Mouse (Mus musculus) kidney, adult 8-10 months (tissue): Measurements from ENCODE around the gene Lpar1.

Experiments used
- DNase-seq, 2 experiments: peaks; one replicate each; pipeline ENCODE4 v3.0.0; 2022

Gene Lpar1

DNA sequence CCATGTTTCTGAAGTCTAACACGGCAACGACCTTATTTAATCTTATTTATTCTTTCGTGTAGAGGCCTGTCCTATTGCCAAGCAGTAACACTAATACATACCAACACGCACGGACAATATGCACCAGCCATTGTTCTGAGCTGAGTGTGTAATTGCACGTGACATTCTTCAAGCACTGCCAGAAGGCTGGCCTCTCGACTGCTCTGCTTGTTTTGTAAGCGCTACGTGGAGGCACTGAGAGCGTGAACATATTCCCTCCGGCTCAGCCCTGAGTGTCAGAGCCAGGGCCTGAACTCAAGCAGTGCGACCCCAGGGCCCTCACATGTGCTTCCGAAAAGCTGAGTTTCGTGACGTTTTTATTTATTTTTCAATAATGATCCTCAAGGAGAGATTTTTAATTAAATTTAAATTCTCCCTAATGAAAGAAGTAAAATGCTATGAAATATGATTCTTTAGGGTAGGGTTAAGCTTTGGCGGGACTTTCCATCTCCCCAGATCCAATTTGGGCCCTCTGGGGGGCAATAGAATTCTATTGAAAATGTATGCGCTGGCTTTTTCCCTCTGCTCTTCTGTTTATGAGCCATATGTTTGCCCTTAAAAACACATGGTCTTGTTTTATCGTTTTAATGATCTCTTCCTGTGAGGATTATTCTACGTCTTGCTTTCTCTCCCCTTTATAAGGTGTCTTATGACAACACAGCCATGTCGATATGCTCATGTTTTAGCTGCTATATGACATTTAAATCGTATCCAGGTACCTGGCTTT is 52.5 kb downstream of the Lpar1 start:
- no peak for DNase-seq

DNA sequence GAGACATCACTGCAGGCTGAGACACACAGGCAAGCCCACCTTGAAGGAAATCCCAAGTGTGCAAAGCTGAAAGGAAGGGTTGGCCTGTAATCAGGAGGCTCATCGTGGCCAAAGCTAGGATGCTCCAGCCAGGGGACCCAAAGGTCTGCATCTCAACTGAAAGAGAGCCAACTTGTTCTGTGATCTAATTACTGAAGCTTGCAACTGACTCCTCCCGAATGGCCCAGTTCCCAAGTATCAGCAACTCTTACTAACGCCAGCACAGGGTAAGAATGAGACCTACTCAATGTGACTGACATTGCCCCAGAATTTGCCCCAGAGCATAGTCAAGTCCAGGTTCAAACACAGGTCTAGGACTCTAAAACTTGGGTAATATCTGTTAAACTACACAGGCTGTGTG is 53.9 kb downstream of the Lpar1 start:
- DNase-seq, result no peak

DNA sequence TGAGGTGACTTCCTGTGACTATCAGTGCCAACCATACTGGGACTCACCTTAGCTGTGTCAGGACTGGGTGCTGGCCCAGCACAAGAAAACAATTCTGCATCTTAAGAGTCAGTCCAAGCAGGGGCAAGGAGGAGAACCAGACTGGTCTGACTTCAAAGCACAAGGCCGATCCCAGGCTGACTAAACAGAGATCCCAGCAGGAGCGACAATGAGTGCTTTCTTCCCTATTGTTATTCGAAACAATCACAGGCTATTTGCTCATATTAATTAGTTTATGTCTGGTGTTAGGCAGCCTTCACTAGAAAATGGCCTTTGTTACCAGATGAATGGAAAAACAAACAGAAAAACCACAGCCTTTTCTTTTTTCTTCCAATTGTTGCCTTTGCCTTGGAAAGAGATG is 54.5 kb downstream of the Lpar1 start:
- no peak for DNase-seq

DNA sequence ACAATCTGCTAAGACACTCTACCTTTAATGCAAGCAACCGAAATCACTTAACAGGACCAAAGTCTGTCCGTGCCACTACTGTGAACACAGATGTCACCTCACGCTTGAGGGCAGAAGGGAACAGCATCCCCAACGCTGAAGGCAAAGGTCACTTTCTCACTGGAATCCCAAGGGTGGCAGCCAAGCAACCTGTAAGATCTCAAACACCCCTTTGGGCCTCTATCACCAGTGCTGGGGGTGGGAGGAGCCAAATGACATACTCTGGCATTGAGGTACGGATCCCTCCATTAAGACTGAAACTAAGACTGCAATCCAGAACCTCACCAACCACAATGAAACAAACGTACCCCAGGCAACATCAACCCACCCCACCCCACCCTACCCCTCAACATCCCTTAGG is 55.0 kb downstream of the Lpar1 start:
- no peak for DNase-seq

DNA sequence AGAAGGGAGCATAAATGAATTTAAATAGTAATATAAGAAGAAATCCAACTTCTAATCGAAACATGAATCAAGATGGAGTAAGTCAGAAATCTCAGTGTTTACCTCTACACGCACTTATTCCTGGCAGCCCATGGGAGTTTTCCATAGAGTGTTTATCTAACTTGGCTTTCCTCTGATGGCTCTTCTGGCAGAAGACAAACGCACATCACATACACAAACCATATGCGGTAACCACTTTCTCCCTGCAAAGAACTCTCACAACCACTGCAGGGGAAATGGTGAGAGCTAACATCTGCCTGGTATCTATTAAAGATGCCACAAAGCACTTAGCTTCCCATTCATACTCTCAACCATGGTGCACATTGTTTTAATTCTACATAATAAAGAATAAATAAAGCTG is 56.4 kb downstream of the Lpar1 start:
- DNase-seq, result no peak

DNA sequence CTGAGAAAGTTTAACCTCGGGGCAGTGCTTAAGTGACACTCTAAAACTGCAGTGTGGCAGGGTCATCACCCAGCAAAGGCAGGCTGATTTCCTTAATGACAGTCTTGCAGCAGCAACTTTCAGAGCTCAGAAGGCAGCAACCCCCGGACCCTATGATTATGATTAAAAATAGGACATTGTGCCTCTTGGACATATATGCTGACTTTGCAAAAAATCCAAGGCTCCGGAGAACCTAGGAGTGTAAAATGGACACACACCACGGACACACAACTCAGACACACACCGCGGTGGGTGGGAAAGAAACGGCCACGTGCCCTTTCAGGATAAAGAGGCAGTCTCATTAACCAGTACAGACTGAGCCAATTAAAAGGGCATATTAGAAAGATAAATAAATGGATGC is 57.0 kb downstream of the Lpar1 start:
- no peak for DNase-seq

DNA sequence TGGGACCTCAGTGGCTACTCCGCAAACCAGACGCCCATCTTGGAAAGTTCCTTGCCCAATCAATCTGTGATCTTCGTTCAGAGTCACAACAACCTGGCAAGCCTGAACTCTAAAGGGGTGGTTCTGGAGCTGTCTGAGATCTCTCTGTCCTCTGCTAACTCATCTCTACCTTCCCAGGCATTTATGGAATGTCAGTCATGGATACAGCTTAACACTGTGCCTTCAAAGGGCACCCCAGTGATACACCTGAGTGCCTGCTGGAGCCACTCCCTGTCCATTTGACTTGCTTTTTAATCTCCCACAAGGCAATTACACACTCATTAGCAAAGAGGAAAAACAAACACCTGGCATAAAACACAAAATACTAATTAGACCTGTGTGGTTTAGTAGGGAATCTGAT is 62.0 kb downstream of the Lpar1 start:
- DNase-seq, result no peak

DNA sequence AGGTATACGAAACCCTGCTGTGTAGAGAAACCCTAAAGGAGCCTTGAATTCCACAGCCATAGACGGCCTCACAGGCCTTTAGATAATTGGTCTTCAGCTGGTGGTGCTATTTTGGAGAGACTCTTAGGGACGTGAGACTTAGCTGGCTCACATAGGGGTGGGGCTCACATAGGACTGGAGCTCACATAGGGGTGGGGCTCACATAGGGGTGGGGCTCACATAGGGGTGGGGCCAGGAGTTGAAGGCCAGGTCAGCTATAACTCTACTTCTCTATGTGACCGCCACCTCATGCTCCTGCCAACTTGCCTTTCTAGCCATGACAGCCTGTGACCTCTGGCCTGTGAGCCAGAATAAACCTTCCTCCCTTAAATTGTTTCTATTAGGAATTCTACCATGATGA is 63.3 kb downstream of the Lpar1 start:
- no peak for DNase-seq

DNA sequence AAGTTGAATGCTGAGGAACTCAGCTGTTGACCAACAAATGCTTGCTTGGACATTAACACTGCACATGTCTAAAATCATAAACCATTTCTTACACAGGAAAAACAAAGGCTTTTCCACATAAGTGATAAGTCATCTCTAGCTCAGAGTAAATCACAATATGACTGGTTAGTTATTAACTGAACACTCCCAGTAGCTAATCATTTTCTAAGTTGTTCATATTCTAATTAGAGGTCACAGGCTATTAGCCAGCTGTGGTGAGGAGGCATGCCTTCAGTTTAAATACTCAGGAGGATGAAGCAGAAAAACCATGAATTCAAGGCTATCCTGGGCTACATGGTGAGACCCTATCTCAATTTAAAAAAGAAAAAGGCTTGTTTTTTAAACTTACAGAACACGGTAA is 75.1 kb downstream of the Lpar1 start:
- peak in 1 of 2 experiments; percentile 24 for DNase-seq

DNA sequence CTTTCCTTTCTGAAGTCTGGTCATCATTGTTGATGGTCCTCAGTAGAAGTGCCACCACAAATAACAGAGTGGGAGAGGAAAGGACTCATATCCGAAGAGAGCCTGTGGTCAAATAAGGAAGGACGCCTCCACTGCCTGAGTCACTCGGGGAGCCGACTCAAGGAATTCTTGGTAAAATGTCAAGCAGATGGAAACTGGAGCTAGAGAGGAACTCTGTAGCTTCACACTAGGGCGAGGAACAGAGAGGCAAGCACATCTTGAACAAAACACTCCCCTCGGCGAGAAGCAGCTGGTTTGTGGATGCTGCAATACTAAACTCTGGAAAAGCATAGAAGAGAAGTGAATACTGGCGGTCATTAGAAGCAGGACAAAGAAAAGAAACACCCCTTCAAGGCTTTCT is 76.0 kb downstream of the Lpar1 start:
- no peak for DNase-seq

DNA sequence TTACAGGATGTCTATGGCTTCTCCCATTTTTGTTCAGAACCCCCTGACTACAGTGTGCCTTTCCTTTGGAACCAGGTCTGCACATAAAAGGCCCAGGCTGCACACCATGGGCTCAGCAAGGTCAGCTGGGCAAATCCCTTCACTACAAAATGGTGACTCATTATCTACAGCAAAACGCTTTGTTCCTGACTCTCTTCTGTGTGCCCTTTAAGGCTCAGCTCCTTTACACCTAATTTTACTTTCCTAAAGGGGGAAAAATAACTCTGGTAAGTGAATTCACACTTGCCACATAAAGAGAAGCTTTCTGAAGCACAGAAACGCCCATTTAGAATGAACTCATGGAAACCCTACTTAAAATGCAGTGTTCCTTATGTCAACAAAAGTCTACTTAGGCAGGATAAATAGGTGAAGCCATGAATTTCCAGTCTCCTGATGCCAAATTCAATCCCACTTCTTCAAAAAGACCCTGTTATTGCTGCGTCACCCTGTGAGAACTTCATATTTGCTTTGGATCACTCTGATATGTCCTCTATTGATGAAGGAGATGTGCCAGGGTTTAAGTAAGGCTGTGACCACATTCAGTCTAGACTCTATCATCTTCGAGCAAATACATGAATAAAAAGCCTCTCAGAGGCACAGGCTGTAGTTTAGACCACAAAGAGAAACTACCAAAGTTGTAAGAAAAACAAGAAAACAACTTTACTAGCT is 82.3 kb downstream of the Lpar1 start:
- no peak for DNase-seq

DNA sequence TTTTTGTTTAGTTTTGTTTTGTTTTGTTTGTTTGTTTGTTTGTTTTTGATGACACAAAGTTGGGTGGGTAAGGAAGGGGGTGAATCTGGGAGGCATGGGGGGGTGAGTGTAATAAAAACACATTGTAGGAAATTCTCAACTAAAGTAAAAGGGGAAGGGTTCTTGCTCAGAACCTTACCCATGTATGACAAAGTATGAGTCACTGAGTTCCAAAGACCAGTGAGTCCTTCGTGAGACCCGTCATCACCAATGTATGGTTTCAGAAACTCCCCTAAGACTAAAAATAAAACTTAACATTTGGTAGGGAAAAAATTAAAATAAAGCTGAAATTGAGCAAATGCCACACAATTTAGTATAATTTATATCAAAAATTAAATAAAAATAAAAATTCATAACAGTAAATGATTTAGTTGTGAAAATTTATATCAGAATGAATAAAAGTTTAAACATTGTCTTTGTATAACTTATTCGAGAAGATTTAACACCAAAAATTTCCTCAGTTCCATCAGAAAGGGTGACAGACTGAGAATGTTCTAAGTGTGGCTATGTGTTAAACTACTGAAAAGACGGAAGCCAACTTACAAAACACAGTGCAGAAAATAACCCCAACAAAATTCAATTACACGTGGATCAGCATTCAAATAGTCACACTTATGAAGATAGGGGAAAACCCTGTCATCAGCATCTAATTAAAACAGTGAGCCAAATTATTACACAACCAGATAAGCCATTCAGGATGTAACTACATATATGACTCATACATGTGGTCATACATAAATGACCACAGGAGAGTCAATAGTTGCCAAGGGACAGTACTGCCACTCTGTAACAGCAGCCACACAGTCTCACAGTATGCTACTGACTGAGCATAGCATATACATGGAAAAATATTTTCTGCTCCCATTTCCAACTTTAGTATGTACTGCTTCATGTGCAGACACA is 83.8 kb downstream of the Lpar1 start:
- no peak for DNase-seq

DNA sequence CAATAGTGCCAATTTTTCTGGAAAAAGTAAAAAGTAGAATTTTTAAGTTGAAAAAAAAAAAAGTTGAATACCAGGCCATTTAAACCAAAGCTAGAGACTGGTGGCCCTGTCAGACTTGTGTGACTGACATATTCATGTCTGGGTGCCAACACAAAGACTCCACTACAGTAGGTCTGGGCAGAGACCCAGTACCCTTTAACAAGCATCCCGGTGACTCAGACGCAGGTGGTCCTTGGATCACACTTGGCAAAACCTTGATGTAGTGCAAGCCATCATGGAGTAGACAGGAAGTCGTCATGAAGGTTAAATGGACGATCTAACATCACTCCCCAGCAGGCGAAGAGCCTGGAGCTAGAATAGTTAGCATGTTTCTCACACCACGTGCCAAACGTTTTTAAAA is 84.7 kb downstream of the Lpar1 start:
- DNase-seq, result no peak

DNA sequence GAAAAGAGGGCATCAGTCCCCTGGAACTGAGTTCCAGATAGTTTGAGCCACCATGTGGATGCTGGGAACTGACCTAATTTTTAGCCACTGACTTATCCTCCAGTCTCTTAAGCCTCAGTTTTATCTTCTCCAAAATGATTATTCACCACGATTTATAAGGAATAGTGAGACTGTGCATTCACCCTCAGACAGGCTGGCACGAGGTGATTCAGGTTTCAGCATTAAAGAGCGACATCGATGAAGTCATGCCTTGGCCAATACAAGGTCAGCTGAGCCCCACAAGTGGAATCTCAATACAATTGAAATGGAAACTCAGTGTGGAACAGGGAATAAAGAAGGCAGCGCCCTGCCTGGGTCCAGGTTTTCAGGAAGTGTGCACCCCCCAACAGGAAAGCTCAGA is 88.1 kb downstream of the Lpar1 start:
- no peak for DNase-seq

DNA sequence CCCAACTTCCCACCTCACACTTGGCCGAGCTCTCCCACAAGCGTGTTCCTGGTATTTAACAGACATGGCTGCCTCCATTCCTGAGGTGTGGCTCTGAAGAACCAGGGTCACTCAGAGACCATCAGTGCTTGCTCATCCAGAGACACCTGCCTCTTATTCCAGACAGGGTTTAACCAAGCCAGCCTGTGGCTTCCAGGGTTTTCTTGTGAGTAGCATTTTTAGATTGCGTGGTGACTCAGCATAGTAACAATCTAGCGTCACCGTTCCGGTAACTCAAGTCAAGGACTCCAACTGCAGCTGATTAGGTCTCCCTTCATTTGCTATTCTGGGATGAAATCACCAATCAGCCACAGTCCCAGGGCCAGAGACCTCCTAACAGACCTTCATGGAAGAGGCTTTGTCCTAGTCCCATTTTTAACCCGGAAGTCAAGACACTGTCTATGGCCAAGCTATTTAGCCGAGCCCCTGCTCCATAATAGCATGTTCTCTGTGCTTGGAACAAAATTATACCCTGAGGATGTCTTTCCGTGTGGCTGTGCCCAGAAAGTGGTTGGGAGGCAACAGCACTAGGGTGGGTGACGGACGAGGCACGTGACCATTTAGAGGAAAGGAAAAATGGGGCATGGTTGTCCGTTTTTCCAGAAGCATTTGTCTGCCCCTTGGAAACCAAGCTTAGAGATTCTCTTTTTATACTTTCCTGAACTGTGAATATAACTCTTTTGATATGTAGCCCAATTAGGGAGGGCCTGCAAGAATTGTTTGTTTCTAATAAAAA is 89.1 kb downstream of the Lpar1 start:
- no peak for DNase-seq

DNA sequence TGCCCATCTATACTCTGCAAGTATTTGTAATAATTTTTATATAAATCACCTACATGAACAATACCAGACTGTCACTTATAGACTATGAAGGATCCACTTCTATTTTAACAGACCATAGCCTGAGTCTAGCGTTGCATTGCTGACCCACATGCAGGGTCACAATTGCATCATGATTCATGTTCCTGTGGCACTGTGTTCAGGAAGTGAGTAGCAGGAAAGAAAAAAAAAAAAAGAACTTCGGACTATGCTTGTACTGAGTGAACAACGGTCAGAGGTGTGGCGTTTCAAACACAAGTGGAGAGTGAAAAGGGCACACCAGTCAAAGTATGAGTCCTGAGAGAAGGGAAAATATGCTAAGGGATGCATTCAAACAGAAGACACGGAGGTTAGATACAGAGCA is 90.7 kb downstream of the Lpar1 start:
- no peak for DNase-seq

DNA sequence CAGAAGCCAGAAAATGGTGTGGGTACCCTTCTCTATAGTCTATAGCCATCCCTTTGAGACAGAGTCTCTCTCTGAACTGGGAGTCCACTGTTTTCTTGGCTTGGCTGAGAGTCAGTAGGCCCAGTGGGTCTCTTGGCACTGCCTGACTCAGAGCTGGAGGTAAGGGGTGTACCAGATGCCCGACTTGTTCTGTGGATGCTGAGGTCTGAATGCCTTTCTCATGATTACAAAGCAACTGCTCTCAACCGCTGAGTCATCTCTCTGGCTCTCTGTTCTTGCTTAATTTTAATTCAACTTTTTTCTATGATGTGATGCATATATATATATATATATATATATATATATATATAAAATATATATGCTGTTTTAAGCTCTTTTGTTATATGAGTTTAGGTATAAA is 91.1 kb downstream of the Lpar1 start:
- DNase-seq, result no peak

DNA sequence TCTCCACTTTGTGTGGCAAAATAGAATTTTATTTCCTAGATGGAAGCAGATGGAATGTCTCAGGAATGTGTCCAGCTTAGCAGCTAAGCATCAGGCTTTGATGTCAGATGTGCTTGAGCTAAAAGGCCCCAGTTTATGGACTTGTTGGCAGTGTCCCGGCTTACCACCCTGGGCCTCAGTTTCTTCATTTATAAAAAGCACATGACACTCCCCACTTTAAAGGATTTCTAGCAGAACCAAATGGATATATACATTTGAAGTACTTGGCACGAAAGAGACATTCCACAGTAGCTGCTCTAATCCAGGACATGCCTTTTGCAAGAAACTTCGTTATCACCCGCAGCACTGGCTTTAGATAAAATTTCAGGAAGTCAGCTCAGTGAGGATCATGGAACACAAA is 100.4 kb downstream of the Lpar1 start:
- DNase-seq, result no peak

DNA sequence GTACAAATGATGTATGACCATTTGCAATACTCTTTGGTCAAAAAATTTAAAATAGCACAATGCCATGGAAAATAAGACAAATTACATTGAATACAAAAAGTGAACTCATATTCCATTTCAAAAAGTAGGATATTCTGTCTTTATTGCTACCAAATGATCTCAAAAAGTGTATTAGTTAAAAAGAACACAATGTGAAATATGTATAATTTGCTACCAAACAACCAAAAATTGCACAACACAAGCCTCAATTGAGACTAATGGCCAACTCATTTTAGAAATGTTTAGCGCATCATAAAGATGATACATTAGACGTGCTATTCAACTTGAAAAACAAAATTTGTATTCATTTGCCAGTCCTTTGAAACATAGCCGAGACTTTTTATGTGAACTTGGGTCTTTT is 104.9 kb downstream of the Lpar1 start:
- DNase-seq, result no peak

DNA sequence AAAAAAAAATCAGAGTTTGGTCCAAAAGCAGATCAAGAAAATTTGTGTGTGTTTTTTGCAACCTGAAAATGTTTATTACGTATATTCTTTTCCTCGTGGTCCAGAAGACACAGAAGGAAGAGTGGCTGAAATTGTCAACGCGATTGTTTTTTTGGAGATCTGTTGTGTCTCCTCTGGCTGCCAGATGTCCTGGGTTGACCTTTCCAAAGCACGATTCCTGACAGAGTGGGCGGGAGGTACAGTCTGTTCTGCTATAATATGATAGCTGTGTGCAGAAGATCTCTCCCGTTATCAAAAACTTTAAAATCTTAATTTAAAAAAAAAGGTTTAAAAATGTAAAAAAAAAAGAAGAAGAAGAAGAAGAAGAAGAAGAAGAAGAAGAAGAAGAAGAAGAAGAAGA is 105.9 kb downstream of the Lpar1 start:
- no peak for DNase-seq

DNA sequence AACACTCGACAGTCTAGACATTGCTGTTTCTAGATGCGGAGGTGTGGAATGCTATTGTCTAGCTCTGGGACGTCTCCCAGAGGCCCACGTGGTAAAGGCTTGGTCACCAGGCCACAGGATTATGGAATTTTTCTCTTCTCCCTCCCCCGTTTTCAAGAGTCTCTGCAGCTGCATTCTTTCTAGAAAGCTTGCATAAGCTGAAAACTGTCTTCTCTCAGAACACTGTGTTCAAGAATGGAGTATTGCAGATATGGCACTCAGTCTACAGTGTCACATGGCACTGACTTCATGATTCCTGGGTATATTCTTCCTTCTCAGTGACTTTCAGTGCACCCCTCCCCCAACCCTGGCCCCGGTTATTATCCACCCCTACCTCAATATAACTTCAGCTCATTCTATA is 107.9 kb downstream of the Lpar1 start:
- DNase-seq, result no peak

DNA sequence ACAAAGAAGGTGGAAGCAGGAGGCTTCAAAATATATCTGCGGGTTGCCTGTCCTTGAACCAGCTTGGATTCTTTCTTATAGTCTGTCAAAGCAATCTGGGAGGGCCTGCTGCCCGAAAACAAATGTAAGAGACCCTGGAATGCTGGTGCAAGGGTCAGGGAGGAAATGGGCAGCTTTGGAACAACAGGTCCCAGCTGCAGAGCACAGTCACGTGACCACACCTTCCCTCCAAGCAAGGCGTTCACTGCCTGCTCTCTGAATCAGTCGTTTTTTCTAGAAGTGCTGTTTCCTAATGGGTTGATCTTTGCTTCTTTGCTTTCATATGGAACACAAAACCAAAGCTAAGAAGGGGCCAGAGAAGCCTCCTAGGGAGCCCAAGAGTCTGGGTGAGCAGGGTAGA is 111.4 kb downstream of the Lpar1 start:
- no peak for DNase-seq

DNA sequence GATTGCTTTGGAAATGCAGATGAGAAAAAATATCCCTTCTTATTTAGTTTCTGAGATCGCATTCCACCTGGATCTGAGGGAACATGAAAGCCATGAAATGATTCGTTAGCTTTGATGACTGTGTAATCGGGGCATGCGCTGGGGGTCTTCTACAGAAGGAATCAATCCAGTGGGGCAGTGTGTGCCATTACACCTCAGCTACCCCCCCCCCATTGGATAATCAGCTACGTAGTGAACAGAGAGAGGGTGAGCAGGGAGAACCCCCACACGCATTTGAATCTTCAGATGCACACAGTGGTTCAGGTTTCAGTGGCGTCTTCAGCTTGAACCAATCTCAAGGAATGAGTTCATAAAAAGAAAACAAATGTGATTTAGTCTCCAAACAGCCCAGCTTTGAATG is 115.0 kb downstream of the Lpar1 start:
- no peak for DNase-seq
